Mouse (Mus musculus): ENCODE measurements around the gene Plxnc1.

DNA sequence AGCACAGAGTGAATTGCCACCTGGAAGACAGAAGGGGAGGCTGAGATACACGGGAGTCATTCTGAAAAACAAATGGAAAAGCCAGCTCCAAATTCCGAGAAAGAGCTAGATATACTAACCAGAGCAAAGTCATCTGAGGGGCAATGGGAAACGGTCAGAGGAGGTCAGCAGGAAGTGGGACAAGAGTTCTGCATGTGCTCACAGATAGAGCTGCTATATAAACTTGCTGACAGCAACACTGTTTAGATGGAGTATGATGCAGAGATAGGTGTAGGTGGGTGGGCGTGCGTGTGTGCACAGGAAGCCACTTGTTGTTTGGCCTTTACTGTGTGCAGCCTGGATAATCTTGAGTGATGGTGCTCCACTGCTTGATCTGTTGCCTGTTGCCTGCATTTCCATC lies 146.5 kb downstream of the Plxnc1 start:
- TF ChIP-seq CHD2 (IDR thresholded peaks at IDR 0.05; ENCODE audit: low read depth, low read length) (no peak), ZNF384 (IDR thresholded peaks at IDR 0.05; ENCODE audit: low read depth, low read length) (no peak), MAFK (IDR thresholded peaks at IDR 0.05; ENCODE audit: insufficient read depth, low read depth, low read length) (no peak), ZC3H11A (IDR thresholded peaks at IDR 0.05; ENCODE audit: borderline replicate concordance, low read depth, low read length) (no peak)
